Comparison of ENCODE assay signal across 17 mouse cellular contexts in genomic region chr8:61527037-61527436, GRCm38 (mm10).
"Had no signal": no experiment of that assay in that cellular context is flagged by ENCODE, and none has a peak within 500 bp of the region (broad histone marks: within the 10 kb centered on the region; RNA-seq: fewer than 3 reads in every experiment).

No protein-coding gene starts in this region.

- H3K4me3 ChIP-seq: liver, embryonic 15.5 days; lung, embryonic 15.5 days; megakaryocyte, embryonic 14.5 days; midbrain, embryonic 13.5 days; midbrain, embryonic 15.5 days; neural tube, embryonic 12.5 days had no signal

- DNase-seq: liver, postnatal 0 days; lung, adult 2 months; lung, postnatal 10 days; lung, postnatal 36 days; right cerebral cortex, postnatal 14 days; spleen, adult 18-20 months; thymus, adult 18-20 months; thymus, postnatal 14 days; thymus, postnatal 36 days had no signal

- H3K4me2 ChIP-seq: liver, embryonic 15.5 days; lung, embryonic 15.5 days; midbrain, embryonic 11.5 days; midbrain, embryonic 13.5 days; midbrain, embryonic 15.5 days; neural tube, embryonic 12.5 days had no signal

- ATAC-seq: liver, postnatal 0 days; midbrain, embryonic 13.5 days; midbrain, embryonic 15.5 days had no signal

- H3K36me3 ChIP-seq: midbrain, embryonic 15.5 days had no signal

- H3K27ac ChIP-seq: liver, embryonic 15.5 days; lung, embryonic 15.5 days; macrophage; midbrain, embryonic 13.5 days; midbrain, embryonic 15.5 days; neural tube, embryonic 12.5 days had no signal

- H3K9me3 ChIP-seq: liver, embryonic 15.5 days; lung, embryonic 15.5 days; megakaryocyte, embryonic 14.5 days; midbrain, embryonic 13.5 days; midbrain, embryonic 15.5 days; neural tube, embryonic 12.5 days had no signal

- H3K9ac ChIP-seq: liver, embryonic 15.5 days; liver, postnatal 0 days; lung, embryonic 15.5 days; midbrain, embryonic 13.5 days; midbrain, embryonic 15.5 days; neural tube, embryonic 12.5 days had no signal

- H3K27me3 ChIP-seq: liver, embryonic 15.5 days; lung, embryonic 15.5 days; megakaryocyte, embryonic 14.5 days; midbrain, embryonic 13.5 days; midbrain, embryonic 15.5 days; neural tube, embryonic 12.5 days had no signal

- H3K4me1 ChIP-seq: liver, embryonic 15.5 days; lung, embryonic 15.5 days; megakaryocyte, embryonic 14.5 days; midbrain, embryonic 13.5 days; midbrain, embryonic 15.5 days; neural tube, embryonic 12.5 days had no signal
